Mouse (Mus musculus) neural tube, embryonic 12.5 days (tissue): ENCODE data around the gene Crisp4. TPM values are rescaled to one million over a fixed set of nuclear protein-coding genes. Genes with fewer than 3 reads are reported as not detected.

Experiments used
- ATAC-seq: fragments of 200-750 bp; cut with Nextera tagmentation; 2 replicates; pipeline ENCODE4 v1.8.0; 2017; ENCODE audit warnings: low read depth, mild to moderate bottlenecking, moderate TSS enrichment, moderate library complexity; ENCODE audit not compliant: low FRiP score
- H3K27ac ChIP-seq: fragments of 300-500 bp; sonication (generic); 2 replicates; pipeline ENCODE4 v1.5.1; 2016
- H3K27me3 ChIP-seq: fragments of 300-500 bp; sonication (generic); replicated peaks from 2 replicates; pipeline ENCODE4 v1.6.1; 2016; ENCODE audit warnings: mild to moderate bottlenecking
- H3K36me3 ChIP-seq: fragments of 300-500 bp; sonication (generic); 2 replicates; pipeline ENCODE4 v1.6.1; 2016; ENCODE audit warnings: mild to moderate bottlenecking
- H3K4me1 ChIP-seq: fragments of 300-500 bp; sonication (generic); 2 replicates; pipeline ENCODE4 v1.6.1; 2016
- H3K4me2 ChIP-seq: fragments of 300-500 bp; sonication (generic); replicated peaks from 2 replicates; pipeline ENCODE4 v1.6.1; 2016; ENCODE audit warnings: mild to moderate bottlenecking
- H3K4me3 ChIP-seq: fragments of 300-500 bp; sonication (generic); 2 replicates; pipeline ENCODE4 v1.5.1; 2016
- H3K9ac ChIP-seq: fragments of 300-500 bp; sonication (generic); 2 replicates; pipeline ENCODE4 v1.6.1; 2016; ENCODE audit warnings: mild to moderate bottlenecking
- H3K9me3 ChIP-seq: fragments of 300-500 bp; sonication (generic); 2 replicates; pipeline ENCODE4 v1.6.1; 2016; ENCODE audit warnings: mild to moderate bottlenecking
- WGBS: fragments of 180-500 bp; shearing (Covaris S2); methylation state at CpG from one replicate; pipeline ENCODE4 v1.1.7; 2016; 5-methylcytosine and 5-hydroxymethylcytosine counted together
- polyA plus RNA-seq: library from polyadenylated mRNA; unstranded; fragments of >200 nt; fragmentation: Nextera tagmentation; extraction: Ambion mirVana; gene quantifications from 2 replicates; pipeline ENCODE4 v1.2.1, GENCODE M21; 2016

Crisp4 gene
- polyA plus RNA-seq, 1 experiment from 2014 or later = not detected

DNA sequence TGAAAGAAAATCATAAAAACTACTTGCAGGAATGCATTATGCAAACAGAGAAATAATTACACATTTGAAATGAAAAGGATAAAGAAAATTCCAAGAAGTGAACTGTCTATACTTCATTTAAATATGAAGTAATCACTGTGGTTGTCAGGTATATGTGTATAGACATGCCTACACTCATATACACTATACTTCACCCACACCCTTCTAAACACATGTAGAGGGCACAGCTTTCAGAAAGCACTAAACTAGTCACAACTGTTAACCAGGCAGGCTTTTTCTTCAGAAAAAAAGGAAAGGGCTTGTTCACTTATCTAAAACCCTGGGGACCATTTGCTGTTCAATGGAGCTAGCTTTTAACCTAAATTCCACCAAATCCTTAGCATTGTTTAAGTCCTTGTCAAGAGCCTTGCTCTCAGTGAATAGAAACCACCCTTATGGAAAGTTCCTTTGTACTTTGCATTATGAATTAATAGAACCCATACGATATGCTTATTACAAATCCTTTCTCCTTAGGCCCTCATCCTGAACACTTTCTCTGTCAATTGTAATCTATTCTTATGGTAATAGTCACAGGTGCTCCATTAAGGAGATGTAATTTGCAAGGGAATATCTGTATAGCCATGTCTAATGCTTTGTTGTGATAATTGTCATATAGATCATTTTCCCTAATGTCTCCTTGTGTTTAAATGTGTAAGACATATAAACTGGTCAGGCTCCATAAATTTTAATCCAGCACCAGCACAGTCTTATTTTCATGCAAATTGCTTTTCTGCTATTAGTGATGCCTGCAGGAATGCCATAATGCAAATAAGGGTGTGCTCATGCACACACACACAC is 40.5 kb downstream of the Crisp4 start:
- no peak overlapping the region for H3K9ac ChIP-seq
- no peaks in the 10 kb centered on the region for H3K4me1 ChIP-seq
- H3K36me3 ChIP-seq = no peaks in the 10 kb centered on the region
- H3K27me3 ChIP-seq = peaks cover 9% of the 10 kb centered on the region; the same call in 1 of the 2 replicates
- peak; percentile 96 for ATAC-seq
- WGBS = 33% methylated on average over 1 of the region's 1 CpGs
- H3K9me3 ChIP-seq = no peaks in the 10 kb centered on the region
- H3K4me3 ChIP-seq = no peak overlapping the region
- no peak overlapping the region for H3K4me2 ChIP-seq
- H3K27ac ChIP-seq = no peak overlapping the region

Other genes with a start within 250 kb of the Crisp4 start
- not detected in 2 replicates for gene Defb18, start 91.5 kb upstream of the Crisp4 start, polyA plus RNA-seq
- gene Defb41, start 119.2 kb upstream of the Crisp4 start, polyA plus RNA-seq = not detected in 2 replicates